Mouse (Mus musculus) forebrain, embryonic 11.5 days (tissue): Measurements from ENCODE around the gene Pkmyt1. TPM values are rescaled to one million over a fixed set of nuclear protein-coding genes. Genes with fewer than 3 reads are reported as not detected.

Experiments used
- ATAC-seq: fragments of 200-750 bp; cut with Nextera tagmentation; replicated peaks from 2 replicates; pipeline ENCODE4 v1.8.0; 2017; ENCODE audit warnings: moderate TSS enrichment; ENCODE audit not compliant: low FRiP score
- DNase-seq: peaks from one replicate; pipeline ENCODE4 v3.0.0-alpha.2; 2017; ENCODE audit warnings: low spot score
- H3K27ac ChIP-seq: fragments of 300-500 bp; sonication (generic); 2 replicates; pipeline ENCODE4 v1.5.1; 2014; ENCODE audit warnings: low read depth, low read length
- H3K27me3 ChIP-seq: fragments of 300-500 bp; sonication (generic); 2 replicates; pipeline ENCODE4 v1.6.1; 2014; ENCODE audit warnings: mild to moderate bottlenecking, low read length, mixed read lengths; ENCODE audit not compliant: control insufficient read depth, insufficient read depth
- H3K36me3 ChIP-seq: fragments of 300-500 bp; sonication (generic); 2 replicates; pipeline ENCODE4 v1.6.1; 2014; ENCODE audit warnings: mild to moderate bottlenecking, low read length, moderate library complexity, mixed read lengths; ENCODE audit not compliant: control insufficient read depth, insufficient read depth
- H3K4me1 ChIP-seq: fragments of 300-500 bp; sonication (generic); replicated peaks from 2 replicates; pipeline ENCODE4 v1.6.1; 2014; ENCODE audit warnings: low read length, mixed read lengths; ENCODE audit not compliant: control insufficient read depth, insufficient read depth
- H3K4me2 ChIP-seq: fragments of 300-500 bp; sonication (generic); 2 replicates; pipeline ENCODE4 v1.6.1; 2014; ENCODE audit warnings: low read depth, mild to moderate bottlenecking, low read length, moderate library complexity, mixed read lengths; ENCODE audit not compliant: severe bottlenecking
- H3K4me3 ChIP-seq: fragments of 300-500 bp; sonication (generic); 2 replicates; pipeline ENCODE4 v1.5.1; 2014; ENCODE audit warnings: low read depth, low read length
- H3K9ac ChIP-seq: fragments of 300-500 bp; sonication (generic); 2 replicates; pipeline ENCODE4 v1.6.1; 2014; ENCODE audit warnings: low read length
- H3K9me3 ChIP-seq: fragments of 300-500 bp; sonication (generic); 2 replicates; pipeline ENCODE4 v1.6.1; 2016; ENCODE audit warnings: low read length, mixed read lengths; ENCODE audit not compliant: control insufficient read depth
- WGBS: fragments of 180-500 bp; shearing (Covaris S2); extraction: QIAGEN DNeasy Blood & Tissue Kit; methylation state at CpG from one replicate; pipeline ENCODE4 v1.1.7; 2014; 5-methylcytosine and 5-hydroxymethylcytosine counted together
- polyA plus RNA-seq: library from polyadenylated mRNA; unstranded; fragments of >200 nt; fragmentation: Nextera tagmentation; extraction: Ambion mirVana; gene quantifications from 2 replicates; pipeline ENCODE4 v1.2.1, GENCODE M21; 2014

The Pkmyt1 gene
- polyA plus RNA-seq, 1 experiment from 2014 or later, result 61.3 TPM

DNA sequence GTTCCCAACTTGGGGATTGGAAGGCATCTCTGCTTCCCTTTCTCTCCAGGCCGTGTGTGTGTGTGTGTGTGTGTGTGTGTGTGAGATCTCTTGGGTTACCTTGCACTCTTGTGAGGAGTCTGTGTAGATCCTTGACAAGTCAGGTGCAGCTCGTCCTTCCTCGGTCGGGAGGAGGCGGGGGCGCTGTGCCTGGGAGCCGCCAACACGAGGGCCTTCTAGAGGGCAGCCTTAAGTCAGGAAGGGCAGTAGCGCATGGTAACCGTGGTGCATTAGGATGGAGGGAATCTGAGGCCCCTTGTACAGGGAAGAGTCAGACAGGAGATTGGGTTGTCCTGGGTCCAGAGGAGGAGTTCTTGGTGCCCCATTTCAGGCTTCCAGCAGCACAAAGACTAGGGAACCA is 50.1 kb downstream of the Pkmyt1 start:
- no peaks in the 10 kb centered on the region for H3K27me3 ChIP-seq
- no peak overlapping the region for H3K9ac ChIP-seq
- H3K36me3 ChIP-seq, result no peaks in the 10 kb centered on the region
- no peak overlapping the region for H3K27ac ChIP-seq
- 79% methylated on average over 10 of the region's 10 CpGs for WGBS
- no peaks in the 10 kb centered on the region for H3K4me1 ChIP-seq
- ATAC-seq, result no peak
- no peak for DNase-seq
- H3K4me2 ChIP-seq, result no peak overlapping the region
- no peak overlapping the region for H3K4me3 ChIP-seq
- no peaks in the 10 kb centered on the region for H3K9me3 ChIP-seq

DNA sequence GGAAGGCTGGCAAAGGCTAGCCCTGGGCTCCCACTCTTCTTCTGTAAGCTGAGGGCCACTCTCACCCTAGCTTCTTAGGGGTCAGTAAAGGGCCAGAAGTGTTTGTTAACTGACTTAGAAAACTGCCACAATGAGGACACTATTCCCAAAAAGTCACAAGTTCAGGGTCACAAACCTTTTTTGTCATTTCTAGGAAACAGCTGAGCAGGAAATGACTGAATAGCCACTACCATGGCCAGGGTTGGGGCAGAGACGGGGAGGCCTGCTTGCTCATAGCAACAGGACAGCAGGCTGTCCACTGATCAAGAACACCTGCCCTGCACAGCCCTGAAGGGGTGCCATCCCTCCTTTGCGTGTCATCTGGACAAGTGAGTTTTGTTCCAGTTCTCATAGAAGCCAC is 51.0 kb downstream of the Pkmyt1 start:
- Histone ChIP-seq H3K27me3 (no peaks in the 10 kb centered on the region), H3K36me3 (no peaks in the 10 kb centered on the region)
- no peak for ATAC-seq

GRCm38 (mm10) chr17:23778447-23778846 is 52.3 kb downstream of the Pkmyt1 start:
- Histone ChIP-seq H3K27me3 (no peaks in the 10 kb centered on the region), H3K36me3 (no peaks in the 10 kb centered on the region), H3K27ac (no peak overlapping the region), H3K4me2 (no peak overlapping the region), H3K4me3 (no peak overlapping the region), H3K9ac (no peak overlapping the region), H3K9me3 (no peaks in the 10 kb centered on the region), H3K4me1 (no peaks in the 10 kb centered on the region)
- DNase-seq (no peak), ATAC-seq (no peak)
- 61% methylated on average over 2 of the region's 2 CpGs for WGBS

More for the DNA sequence above, 51.0 kb downstream of the Pkmyt1 start:
- no peak for DNase-seq
- WGBS, result 81% methylated on average over 2 of the region's 2 CpGs
- no peaks in the 10 kb centered on the region for H3K9me3 ChIP-seq
- no peak overlapping the region for H3K27ac ChIP-seq
- H3K4me1 ChIP-seq, result no peaks in the 10 kb centered on the region
- H3K4me3 ChIP-seq, result no peak overlapping the region
- H3K4me2 ChIP-seq, result no peak overlapping the region
- no peak overlapping the region for H3K9ac ChIP-seq

- Histone ChIP-seq H3K4me2 (no peak overlapping the region), H3K27ac (no peak overlapping the region), H3K9me3 (no peaks in the 10 kb centered on the region), H3K36me3 (no peaks in the 10 kb centered on the region), H3K4me1 (0 out of 2 replicates have a peak, but pooled peaks cover 2% of the 10 kb centered on the region), H3K9ac (no peak overlapping the region), H3K27me3 (no peaks in the 10 kb centered on the region), H3K4me3 (no peak overlapping the region)
- no peak for DNase-seq
- ATAC-seq, result no peak
These were observed 57.2 kb downstream of the Pkmyt1 start for GRCm38 (mm10) chr17:23783352-23783751.

- Histone ChIP-seq H3K27me3 (no peaks in the 10 kb centered on the region), H3K4me2 (peak within 1 kb of the TSS; percentile 58), H3K36me3 (no peaks in the 10 kb centered on the region), H3K27ac (0 out of 2 replicates have a peak within 1 kb of the TSS, but pooled peaks have one; percentile 12), H3K9ac (peak within 1 kb of the TSS; percentile 51), H3K9me3 (no peaks in the 10 kb centered on the region), H3K4me3 (peak within 1 kb of the TSS; percentile 40), H3K4me1 (peaks cover 6% of the 10 kb centered on the region; the same call in 1 of the 2 replicates)
- WGBS, result 2% methylated on average over 43 of the region's 43 CpGs
- DNase-seq (peak; percentile 83), ATAC-seq (peak; percentile 73)
These were observed 59.7 kb downstream of the Pkmyt1 start, which contains the start of gene Flywch2 for GRCm38 (mm10) chr17:23785561-23786471. Flywch2 (minus strand) TSS chr17:23786081.

Other genes with a start within 250 kb of the Pkmyt1 start
- not detected in 2 replicates for gene Vmn2r117, start 246.6 kb upstream of the Pkmyt1 start, polyA plus RNA-seq
- 28.1 and 29.9 TPM in 2 replicates for gene Zfp213, start 162.1 kb upstream of the Pkmyt1 start, polyA plus RNA-seq
- 19.2 and 20.5 TPM in 2 replicates for gene Zfp13, start 126.8 kb upstream of the Pkmyt1 start, polyA plus RNA-seq
- 0.16 and 0.27 TPM in 2 replicates for gene Zscan10, start 125.5 kb upstream of the Pkmyt1 start, polyA plus RNA-seq
- 0.41 and 1.0 TPM in 2 replicates for gene Mmp25, start 81.1 kb upstream of the Pkmyt1 start, polyA plus RNA-seq
- gene Bicdl2, start 65.8 kb upstream of the Pkmyt1 start, polyA plus RNA-seq, result 0.35 and 0.53 TPM in 2 replicates
- 38.3 and 40.3 TPM in 2 replicates for gene Hcfc1r1, start 52.7 kb upstream of the Pkmyt1 start, polyA plus RNA-seq
- 54.0 and 56.6 TPM in 2 replicates for gene Thoc6, start 52.5 kb upstream of the Pkmyt1 start, polyA plus RNA-seq
- 2.5 and 2.7 TPM in 2 replicates for gene Tnfrsf12a, start 48.9 kb upstream of the Pkmyt1 start, polyA plus RNA-seq
- 8.7 and 9.7 TPM in 2 replicates for gene Cldn6, start 47.1 kb upstream of the Pkmyt1 start, polyA plus RNA-seq
- gene Cldn9, start 42.3 kb upstream of the Pkmyt1 start, polyA plus RNA-seq, result 4.8 and 6.6 TPM in 2 replicates
- not detected in 2 replicates for gene 1520401A03Rik, start 3.6 kb upstream of the Pkmyt1 start, polyA plus RNA-seq
- gene Paqr4, start 14.5 kb downstream of the Pkmyt1 start, polyA plus RNA-seq, result 26.5 and 28.8 TPM in 2 replicates
- gene Kremen2, start 19.5 kb downstream of the Pkmyt1 start, polyA plus RNA-seq, result 2.2 and 2.6 TPM in 2 replicates
- 167 and 174 TPM in 2 replicates for gene Flywch1, start 45.3 kb downstream of the Pkmyt1 start, polyA plus RNA-seq
- 22.0 and 28.7 TPM in 2 replicates for gene Flywch2, start 59.7 kb downstream of the Pkmyt1 start, polyA plus RNA-seq
- 541 and 559 TPM in 2 replicates for gene Srrm2, start 64.2 kb downstream of the Pkmyt1 start, polyA plus RNA-seq
- gene Elob, start 102.8 kb downstream of the Pkmyt1 start, polyA plus RNA-seq, result 1,038 and 1,041 TPM in 2 replicates
- gene Prss33, start 109.7 kb downstream of the Pkmyt1 start, polyA plus RNA-seq, result not detected in 2 replicates
- not detected in 2 replicates for gene Prss32, start 117.5 kb downstream of the Pkmyt1 start, polyA plus RNA-seq
- 2.1 and 2.6 TPM in 2 replicates for gene Prss41, start 117.8 kb downstream of the Pkmyt1 start, polyA plus RNA-seq
- not detected in 2 replicates for gene Prss21, start 141.7 kb downstream of the Pkmyt1 start, polyA plus RNA-seq
- not detected in 2 replicates for gene Dcpp1, start 154.5 kb downstream of the Pkmyt1 start, polyA plus RNA-seq
- not detected in 2 replicates for gene Dcpp2, start 154.5 kb downstream of the Pkmyt1 start, polyA plus RNA-seq
- not detected in 2 replicates for gene Dcpp3, start 191.1 kb downstream of the Pkmyt1 start, polyA plus RNA-seq
- not detected in 2 replicates for gene Sbp, start 215.3 kb downstream of the Pkmyt1 start, polyA plus RNA-seq
- gene Sbpl, start 228.9 kb downstream of the Pkmyt1 start, polyA plus RNA-seq, result not detected in 2 replicates